Mouse (Mus musculus): ENCODE measurements at regions not wholly inside any gene's neighbourhood (a gene's known extent, or its start where the extent isn't known, plus 50 kb on each side); places are given as distances from the start of the nearest gene placed in this dataset.

DNA sequence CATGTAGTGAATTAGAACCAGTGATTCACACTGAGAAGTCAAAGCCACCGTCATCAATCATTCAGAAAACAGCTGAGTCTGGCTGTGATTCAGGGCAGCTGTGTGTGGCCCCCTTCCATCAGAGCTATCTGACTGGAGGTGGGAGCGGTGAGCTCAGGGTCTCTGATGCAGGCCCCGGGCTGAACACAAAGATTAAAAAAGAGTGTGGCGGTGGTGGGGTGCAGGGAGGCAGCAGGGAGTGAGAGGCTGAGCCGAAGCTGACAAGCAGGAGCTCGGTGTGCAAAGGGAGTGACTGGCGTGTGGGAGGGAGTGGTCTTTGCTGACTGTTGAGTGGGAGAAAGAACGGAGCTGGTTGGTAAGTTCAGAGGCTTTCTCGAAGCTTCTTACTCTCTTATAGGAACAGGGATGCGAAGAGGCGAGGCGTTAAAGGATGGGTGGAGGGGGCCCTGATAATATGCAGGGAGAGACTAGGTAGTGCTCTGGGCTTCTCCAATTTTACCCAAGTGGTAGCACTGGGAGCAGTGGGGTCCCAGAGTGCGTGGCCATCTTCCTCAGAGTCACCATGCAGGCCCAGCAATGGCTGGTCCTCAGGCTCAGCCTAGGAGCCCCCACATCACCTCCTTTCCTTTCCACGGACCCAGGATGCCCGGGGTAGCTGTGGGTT, 116.1 kb upstream of the Fstl4 start:
- Histone ChIP-seq H3K9ac (ENCODE audit: low read length) (no peak overlapping the region), H3K4me1 (ENCODE audit: control insufficient read depth, insufficient read depth, low read length) (peaks cover 14% of the 10 kb centered on the region; the same call in 1 of the 2 replicates), H3K27ac (ENCODE audit: low read depth, low read length) (no peak overlapping the region), H3K27me3 (ENCODE audit: control insufficient read depth, insufficient read depth, low read length) (no peaks in the 10 kb centered on the region), H3K36me3 (ENCODE audit: control insufficient read depth, insufficient read depth, low read length) (no peaks in the 10 kb centered on the region), H3K4me3 (ENCODE audit: low read depth, low read length) (no peak overlapping the region), H3K9me3 (ENCODE audit: control insufficient read depth, low read length) (no peaks in the 10 kb centered on the region), H3K4me2 (ENCODE audit: low read depth) (no peak overlapping the region)
- ATAC-seq (ENCODE audit: insufficient read depth, low FRiP score, low TSS enrichment) (no peak), DNase-seq (ENCODE audit: low spot score) (peak; percentile 48)
- WGBS: 44% methylated on average over 15 of the region's 15 CpGs

DNA sequence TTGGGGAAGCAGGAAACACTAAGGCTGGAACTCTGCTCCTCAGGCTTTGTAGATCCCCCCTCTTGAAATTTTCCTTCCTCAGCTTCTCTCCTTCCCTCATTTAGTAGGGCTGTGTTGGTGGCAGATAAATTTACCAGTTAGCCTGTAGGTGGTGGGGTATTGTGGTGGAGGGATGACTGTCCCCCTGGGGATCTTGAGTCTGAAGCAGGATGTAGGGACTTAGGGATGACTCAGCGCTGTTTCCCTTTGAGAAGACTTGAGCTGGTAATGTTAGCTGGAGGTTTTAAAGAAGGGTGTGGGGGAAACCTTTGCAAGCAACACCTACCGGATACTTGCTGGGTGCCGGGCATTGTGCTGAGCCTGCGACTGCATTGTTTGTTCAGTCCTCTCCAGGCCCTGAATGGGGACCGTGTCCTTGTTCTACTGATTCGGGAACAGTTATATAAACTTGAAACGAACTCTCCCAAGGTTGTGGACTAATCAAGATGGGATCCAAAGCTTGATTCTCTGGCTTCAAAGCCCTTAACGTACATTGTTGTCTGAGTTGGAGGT, 115.5 kb upstream of the Fstl4 start:
- H3K27me3 ChIP-seq (ENCODE audit: control insufficient read depth, insufficient read depth, low read length): no peaks in the 10 kb centered on the region
- DNase-seq (ENCODE audit: low spot score) (no peak), ATAC-seq (ENCODE audit: insufficient read depth, low FRiP score, low TSS enrichment) (no peak)
- H3K9ac ChIP-seq (ENCODE audit: low read length): no peak overlapping the region
- WGBS: 83% methylated on average over 8 of the region's 8 CpGs
- no peaks in the 10 kb centered on the region for H3K36me3 ChIP-seq (ENCODE audit: control insufficient read depth, insufficient read depth, low read length)
- H3K4me2 ChIP-seq (ENCODE audit: low read depth): no peak overlapping the region
- H3K9me3 ChIP-seq (ENCODE audit: control insufficient read depth, low read length): no peaks in the 10 kb centered on the region
- no peak overlapping the region for H3K4me3 ChIP-seq (ENCODE audit: low read depth, low read length)
- H3K4me1 ChIP-seq (ENCODE audit: control insufficient read depth, insufficient read depth, low read length): peaks cover 14% of the 10 kb centered on the region; the same call in 1 of the 2 replicates
- H3K27ac ChIP-seq (ENCODE audit: low read depth, low read length): no peak overlapping the region

DNA sequence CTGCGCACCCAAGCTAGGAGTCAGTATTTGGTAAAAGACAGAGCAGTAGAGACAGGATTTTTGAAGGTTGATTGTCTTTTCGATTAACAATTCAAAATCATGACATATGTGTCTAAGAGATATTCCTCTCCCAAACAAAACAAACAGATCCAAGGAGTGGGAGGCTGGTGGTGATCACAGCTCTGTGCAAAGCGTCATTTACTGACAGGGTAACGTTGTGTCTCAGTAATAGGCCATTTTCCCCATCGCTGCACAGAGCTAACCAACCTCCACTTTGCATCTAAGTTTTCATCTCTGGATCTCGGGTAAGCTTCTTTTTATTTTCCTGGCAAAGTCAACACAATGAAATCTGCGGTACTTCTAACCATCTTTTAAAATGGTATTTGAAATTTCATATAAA, 109.8 kb upstream of the Fstl4 start:
- H3K27me3 ChIP-seq (ENCODE audit: control insufficient read depth, insufficient read depth, low read length): no peaks in the 10 kb centered on the region
- H3K4me2 ChIP-seq (ENCODE audit: low read depth): no peak overlapping the region
- H3K9me3 ChIP-seq (ENCODE audit: control insufficient read depth, low read length): no peaks in the 10 kb centered on the region
- H3K4me3 ChIP-seq (ENCODE audit: low read depth, low read length): no peak overlapping the region
- DNase-seq (ENCODE audit: low spot score): no peak
- ATAC-seq (ENCODE audit: insufficient read depth, low FRiP score, low TSS enrichment): no peak
- 89% methylated on average over 7 of the region's 7 CpGs for WGBS
- no peak overlapping the region for H3K27ac ChIP-seq (ENCODE audit: low read depth, low read length)
- no peaks in the 10 kb centered on the region for H3K4me1 ChIP-seq (ENCODE audit: control insufficient read depth, insufficient read depth, low read length)
- no peaks in the 10 kb centered on the region for H3K36me3 ChIP-seq (ENCODE audit: control insufficient read depth, insufficient read depth, low read length)
- H3K9ac ChIP-seq (ENCODE audit: low read length): no peak overlapping the region

DNA sequence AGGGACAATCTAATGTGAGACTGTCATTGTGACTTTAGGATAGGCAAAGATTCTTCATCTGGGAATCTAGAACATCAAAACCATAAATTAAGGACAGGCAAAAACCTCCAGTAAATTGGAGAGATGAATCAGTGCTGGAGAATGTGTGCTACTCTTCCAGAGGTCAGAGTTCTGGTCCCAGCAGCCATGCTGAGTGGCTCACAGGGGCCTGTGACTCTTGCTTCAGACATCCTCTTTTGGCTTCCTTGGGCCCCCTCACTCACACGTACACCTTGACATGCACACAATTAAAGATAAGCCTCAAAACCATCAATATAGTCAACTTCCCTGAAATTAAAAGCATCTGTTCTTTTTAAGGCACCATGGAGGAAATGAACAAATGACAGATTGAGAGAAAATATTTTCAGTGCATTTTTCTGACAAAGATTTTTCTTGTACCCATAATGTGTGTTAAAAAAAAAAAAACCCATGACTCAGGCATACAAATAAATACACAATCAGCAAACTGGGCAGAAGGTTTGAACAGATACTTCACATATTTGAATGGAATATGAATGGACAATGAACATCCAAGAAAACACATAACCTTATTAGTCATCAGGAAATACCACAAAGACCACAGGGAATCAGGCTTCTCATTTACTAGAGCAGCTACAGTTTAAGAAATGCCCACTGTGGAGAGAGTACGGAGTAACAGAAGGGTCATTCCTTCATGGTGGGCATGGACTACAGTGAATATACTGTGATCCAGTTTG, 108.5 kb upstream of the Fstl4 start:
- no peaks in the 10 kb centered on the region for H3K9me3 ChIP-seq (ENCODE audit: control insufficient read depth, low read length)
- H3K27ac ChIP-seq (ENCODE audit: low read depth, low read length): no peak overlapping the region
- no peak overlapping the region for H3K4me3 ChIP-seq (ENCODE audit: low read depth, low read length)
- H3K9ac ChIP-seq (ENCODE audit: low read length): no peak overlapping the region
- 86% methylated on average over 2 of the region's 2 CpGs for WGBS
- H3K4me1 ChIP-seq (ENCODE audit: control insufficient read depth, insufficient read depth, low read length): no peaks in the 10 kb centered on the region
- H3K27me3 ChIP-seq (ENCODE audit: control insufficient read depth, insufficient read depth, low read length): no peaks in the 10 kb centered on the region
- DNase-seq (ENCODE audit: low spot score) (no peak), ATAC-seq (ENCODE audit: insufficient read depth, low FRiP score, low TSS enrichment) (no peak)
- no peaks in the 10 kb centered on the region for H3K36me3 ChIP-seq (ENCODE audit: control insufficient read depth, insufficient read depth, low read length)
- no peak overlapping the region for H3K4me2 ChIP-seq (ENCODE audit: low read depth)

DNA sequence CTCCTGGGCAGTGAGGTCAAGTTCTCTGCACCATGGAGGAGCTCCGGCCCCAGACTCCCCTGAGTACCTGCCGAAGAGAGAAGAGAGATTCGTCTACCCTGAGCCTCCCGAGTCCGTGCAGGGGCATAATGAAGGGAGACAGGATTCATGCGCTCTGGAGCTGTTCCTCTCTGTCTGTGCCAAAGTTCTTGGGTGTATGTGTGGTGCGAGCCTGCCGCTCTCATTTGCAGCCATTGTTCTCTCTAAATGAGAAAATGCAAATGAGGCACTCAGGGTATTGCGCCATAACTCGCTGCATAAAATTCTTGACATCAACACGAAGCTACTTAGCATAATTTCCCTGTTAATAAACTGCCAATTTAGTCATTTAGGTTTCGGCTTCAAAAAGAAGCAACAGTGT, 103.2 kb upstream of the Fstl4 start:
- no peak for DNase-seq (ENCODE audit: low spot score)
- Histone ChIP-seq H3K36me3 (ENCODE audit: control insufficient read depth, insufficient read depth, low read length) (no peaks in the 10 kb centered on the region), H3K27me3 (ENCODE audit: control insufficient read depth, insufficient read depth, low read length) (no peaks in the 10 kb centered on the region)

DNA sequence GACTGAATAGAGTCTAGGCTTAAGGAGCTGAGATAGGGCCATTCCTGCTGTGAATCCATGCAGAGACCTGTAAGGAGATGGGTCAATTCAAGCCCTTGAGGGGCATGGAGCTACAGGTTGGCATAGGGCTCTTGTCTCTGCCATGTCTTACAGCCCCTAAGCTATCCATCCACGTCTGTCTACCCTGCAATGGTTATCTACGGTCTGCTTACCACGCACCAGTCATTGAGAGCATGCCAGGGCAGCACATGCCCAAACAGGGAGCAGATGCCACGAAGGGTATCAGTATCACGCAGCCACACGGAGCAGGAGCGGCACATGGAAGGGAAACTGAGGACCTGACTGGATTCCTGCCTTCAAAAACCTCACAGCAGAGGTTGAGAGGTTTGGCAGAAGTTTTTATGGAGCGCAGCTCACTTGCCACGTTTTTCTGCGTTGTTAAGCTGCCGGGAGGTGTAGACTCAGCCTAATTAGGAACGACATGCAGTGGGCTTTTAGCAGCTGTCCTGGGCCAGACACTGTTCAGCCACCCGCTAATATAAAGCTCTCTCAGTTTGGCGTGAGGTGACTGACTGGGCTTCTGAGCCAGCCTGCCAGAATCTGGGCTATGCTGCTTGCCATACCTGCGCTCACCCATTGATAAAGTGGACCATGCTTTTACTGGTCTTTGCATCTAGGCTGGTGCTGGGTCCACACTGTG, 102.4 kb upstream of the Fstl4 start:
- no peak overlapping the region for H3K27ac ChIP-seq (ENCODE audit: low read depth, low read length)
- H3K4me1 ChIP-seq (ENCODE audit: control insufficient read depth, insufficient read depth, low read length): no peaks in the 10 kb centered on the region
- DNase-seq (ENCODE audit: low spot score) (no peak), ATAC-seq (ENCODE audit: insufficient read depth, low FRiP score, low TSS enrichment) (no peak)
- no peak overlapping the region for H3K4me3 ChIP-seq (ENCODE audit: low read depth, low read length)
- H3K9ac ChIP-seq (ENCODE audit: low read length): no peak overlapping the region
- H3K9me3 ChIP-seq (ENCODE audit: control insufficient read depth, low read length): no peaks in the 10 kb centered on the region
- H3K4me2 ChIP-seq (ENCODE audit: low read depth): no peak overlapping the region
- WGBS: 79% methylated on average over 15 of the region's 15 CpGs
- no peaks in the 10 kb centered on the region for H3K36me3 ChIP-seq (ENCODE audit: control insufficient read depth, insufficient read depth, low read length)
- H3K27me3 ChIP-seq (ENCODE audit: control insufficient read depth, insufficient read depth, low read length): no peaks in the 10 kb centered on the region

More for the DNA sequence above, 103.2 kb upstream of the Fstl4 start:
- Histone ChIP-seq H3K27ac (ENCODE audit: low read depth, low read length) (no peak overlapping the region), H3K4me2 (ENCODE audit: low read depth) (no peak overlapping the region), H3K4me3 (ENCODE audit: low read depth, low read length) (no peak overlapping the region), H3K9me3 (ENCODE audit: control insufficient read depth, low read length) (no peaks in the 10 kb centered on the region), H3K4me1 (ENCODE audit: control insufficient read depth, insufficient read depth, low read length) (no peaks in the 10 kb centered on the region), H3K9ac (ENCODE audit: low read length) (no peak overlapping the region)
- 80% methylated on average over 12 of the region's 12 CpGs for WGBS
- no peak for ATAC-seq (ENCODE audit: insufficient read depth, low FRiP score, low TSS enrichment)

DNA sequence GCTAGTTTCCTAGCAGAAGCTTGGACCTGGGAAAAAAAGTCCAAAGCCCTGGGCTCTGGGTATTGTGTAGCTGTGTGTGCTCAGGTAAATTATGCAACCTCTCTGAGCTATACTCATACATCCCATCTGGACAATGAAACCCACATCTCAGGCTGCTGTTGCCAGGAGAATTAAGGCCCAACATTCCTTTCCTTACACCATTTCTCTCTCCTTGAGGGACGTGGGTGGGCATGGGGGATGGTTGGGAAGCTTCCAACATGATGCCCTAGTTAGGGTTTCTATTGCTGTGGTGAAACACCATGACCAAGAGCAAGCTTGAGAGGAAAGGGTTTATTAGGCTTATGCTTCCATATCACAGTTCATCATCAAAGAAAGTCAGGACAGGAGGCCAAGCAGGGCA, 99.1 kb upstream of the Fstl4 start:
- Histone ChIP-seq H3K4me1 (ENCODE audit: control insufficient read depth, insufficient read depth, low read length) (no peaks in the 10 kb centered on the region), H3K9ac (ENCODE audit: low read length) (no peak overlapping the region), H3K27me3 (ENCODE audit: control insufficient read depth, insufficient read depth, low read length) (no peaks in the 10 kb centered on the region), H3K4me3 (ENCODE audit: low read depth, low read length) (no peak overlapping the region), H3K4me2 (ENCODE audit: low read depth) (no peak overlapping the region), H3K36me3 (ENCODE audit: control insufficient read depth, insufficient read depth, low read length) (no peaks in the 10 kb centered on the region), H3K9me3 (ENCODE audit: control insufficient read depth, low read length) (no peaks in the 10 kb centered on the region; the same call in 1 of the 2 replicates), H3K27ac (ENCODE audit: low read depth, low read length) (no peak overlapping the region)
- no peak for ATAC-seq (ENCODE audit: insufficient read depth, low FRiP score, low TSS enrichment)
- WGBS: 50% methylated on average over 1 of the region's 1 CpGs
- DNase-seq (ENCODE audit: low spot score): no peak

DNA sequence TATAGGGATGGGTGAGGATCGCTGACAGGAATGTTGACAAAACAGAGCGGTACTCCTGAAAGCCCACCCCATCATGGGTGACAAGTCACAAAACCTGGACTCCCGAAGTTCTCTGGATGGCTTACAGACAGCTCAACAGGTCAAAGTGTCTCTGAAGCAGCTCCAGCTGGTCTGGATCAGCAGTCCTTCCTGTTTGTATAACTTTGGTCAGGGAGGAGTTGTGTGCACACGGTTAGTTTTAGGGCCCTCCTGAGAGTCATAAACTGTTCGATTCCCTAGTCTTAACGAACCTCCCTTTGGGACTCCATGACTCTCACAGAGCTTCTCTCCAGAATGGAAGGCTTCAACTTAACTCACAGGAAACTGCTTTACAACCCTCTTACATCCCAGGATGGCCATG, 89.4 kb upstream of the Fstl4 start:
- DNase-seq (ENCODE audit: low spot score) (no peak), ATAC-seq (ENCODE audit: insufficient read depth, low FRiP score, low TSS enrichment) (no peak)
- H3K9ac ChIP-seq (ENCODE audit: low read length): no peak overlapping the region
- 56% methylated on average over 6 of the region's 6 CpGs for WGBS
- H3K36me3 ChIP-seq (ENCODE audit: control insufficient read depth, insufficient read depth, low read length): no peaks in the 10 kb centered on the region
- no peaks in the 10 kb centered on the region for H3K4me1 ChIP-seq (ENCODE audit: control insufficient read depth, insufficient read depth, low read length)
- no peak overlapping the region for H3K4me3 ChIP-seq (ENCODE audit: low read depth, low read length)
- H3K27me3 ChIP-seq (ENCODE audit: control insufficient read depth, insufficient read depth, low read length): no peaks in the 10 kb centered on the region
- H3K9me3 ChIP-seq (ENCODE audit: control insufficient read depth, low read length): no peaks in the 10 kb centered on the region
- H3K4me2 ChIP-seq (ENCODE audit: low read depth): no peak overlapping the region
- no peak overlapping the region for H3K27ac ChIP-seq (ENCODE audit: low read depth, low read length)
